Mouse (Mus musculus): ENCODE measurements around the gene Tle4. TPM values are rescaled to one million over a fixed set of nuclear protein-coding genes. Genes with fewer than 3 reads are reported as not detected.

Tle4 gene
- polyA plus RNA-seq, 1 experiment from 2014 or later = 32.1 TPM

DNA sequence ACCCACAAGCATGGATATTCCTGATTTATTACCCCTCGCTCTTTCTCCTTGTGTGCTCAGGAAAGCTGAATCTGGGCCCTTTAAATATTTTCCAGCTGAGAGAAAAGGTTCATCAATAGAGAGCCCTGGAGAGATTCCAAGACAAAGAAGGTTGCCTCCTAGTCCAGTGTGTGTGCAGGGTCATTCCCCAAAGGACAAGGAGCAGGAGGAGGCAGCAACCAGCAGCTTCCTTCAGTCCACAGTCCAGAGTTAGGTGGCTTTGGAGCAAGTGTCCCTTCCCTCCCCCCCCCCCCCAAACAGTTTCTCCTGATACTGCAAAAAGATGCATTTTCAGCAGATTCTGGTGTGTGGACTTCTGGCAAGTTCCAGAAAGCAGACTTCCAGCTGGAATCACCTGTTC is 3.0 kb upstream of the Tle4 start:
- Histone ChIP-seq H3K27me3 (0 out of 2 replicates have a peak, but pooled peaks cover 3% of the 10 kb centered on the region), H3K4me3 (replicated peaks) (no peak overlapping the region), H3K9me3 (no peaks in the 10 kb centered on the region), H3K4me2 (no peak overlapping the region), H3K9ac (replicated peaks) (no peak overlapping the region), H3K27ac (no peak overlapping the region), H3K4me1 (replicated peaks) (peaks cover 28% of the 10 kb centered on the region), H3K36me3 (no peaks in the 10 kb centered on the region)
- WGBS = 68% methylated on average over 1 of the region's 1 CpGs
- no peak for ATAC-seq (ENCODE audit: insufficient number of reproducible peaks, insufficient read depth, low FRiP score, low TSS enrichment, low read depth)

DNA sequence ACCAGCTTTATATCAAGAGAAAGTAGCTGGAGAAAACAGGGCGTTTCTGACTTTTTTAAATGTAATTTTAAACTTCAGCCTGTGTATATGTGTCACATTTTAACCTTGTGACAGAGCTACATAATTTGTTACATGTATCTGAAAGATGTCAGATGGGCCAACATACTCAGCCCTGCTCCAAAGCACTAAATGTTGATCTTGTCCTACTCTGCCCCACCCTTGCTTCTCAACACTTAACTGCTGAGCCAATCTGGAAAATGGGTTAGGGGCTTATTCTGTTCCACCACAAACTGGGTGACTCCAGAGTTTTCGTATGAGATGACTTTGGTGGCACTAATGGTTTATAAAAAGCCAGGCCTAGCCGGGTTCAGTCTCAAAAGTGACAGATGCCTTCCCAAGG is 2.5 kb upstream of the Tle4 start:
- Histone ChIP-seq H3K4me2 (peak overlapping the region; percentile 15), H3K36me3 (no peaks in the 10 kb centered on the region), H3K27me3 (0 out of 2 replicates have a peak, but pooled peaks cover 3% of the 10 kb centered on the region), H3K9ac (replicated peaks) (no peak overlapping the region), H3K9me3 (no peaks in the 10 kb centered on the region), H3K4me3 (replicated peaks) (no peak overlapping the region), H3K27ac (no peak overlapping the region), H3K4me1 (replicated peaks) (peaks cover 31% of the 10 kb centered on the region)
- no peak for ATAC-seq (ENCODE audit: insufficient number of reproducible peaks, insufficient read depth, low FRiP score, low TSS enrichment, low read depth)
- 43% methylated on average over 3 of the region's 3 CpGs for WGBS

DNA sequence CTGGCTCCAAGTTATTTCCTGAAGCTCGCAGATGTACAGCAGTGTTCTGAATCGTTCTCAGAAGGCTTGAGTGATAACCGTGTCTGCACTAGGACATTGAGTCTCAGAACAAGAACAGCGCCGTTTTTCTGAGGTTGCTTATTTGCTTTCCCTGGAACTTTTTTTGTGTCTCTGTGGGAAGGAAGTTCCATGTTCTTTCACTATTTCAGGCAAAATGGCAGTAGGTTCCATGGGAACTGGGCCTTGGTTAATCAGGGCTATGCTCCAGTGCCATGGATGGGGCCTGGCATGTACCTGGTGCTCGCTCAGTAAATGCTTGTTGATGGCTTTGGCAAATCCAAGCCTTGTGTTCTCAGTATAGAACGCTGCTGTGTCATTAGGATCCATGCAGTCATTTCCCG is 2.0 kb upstream of the Tle4 start:
- Histone ChIP-seq H3K27me3 (0 out of 2 replicates have a peak, but pooled peaks cover 3% of the 10 kb centered on the region), H3K9ac (replicated peaks) (no peak overlapping the region), H3K4me2 (peak overlapping the region; percentile 15), H3K36me3 (no peaks in the 10 kb centered on the region), H3K4me3 (replicated peaks) (no peak overlapping the region), H3K27ac (no peak overlapping the region), H3K9me3 (no peaks in the 10 kb centered on the region), H3K4me1 (replicated peaks) (peaks cover 30% of the 10 kb centered on the region)
- no peak for ATAC-seq (ENCODE audit: insufficient number of reproducible peaks, insufficient read depth, low FRiP score, low TSS enrichment, low read depth)
- whole genome bisulfite sequencing = 33% methylated on average over 8 of the region's 8 CpGs

DNA sequence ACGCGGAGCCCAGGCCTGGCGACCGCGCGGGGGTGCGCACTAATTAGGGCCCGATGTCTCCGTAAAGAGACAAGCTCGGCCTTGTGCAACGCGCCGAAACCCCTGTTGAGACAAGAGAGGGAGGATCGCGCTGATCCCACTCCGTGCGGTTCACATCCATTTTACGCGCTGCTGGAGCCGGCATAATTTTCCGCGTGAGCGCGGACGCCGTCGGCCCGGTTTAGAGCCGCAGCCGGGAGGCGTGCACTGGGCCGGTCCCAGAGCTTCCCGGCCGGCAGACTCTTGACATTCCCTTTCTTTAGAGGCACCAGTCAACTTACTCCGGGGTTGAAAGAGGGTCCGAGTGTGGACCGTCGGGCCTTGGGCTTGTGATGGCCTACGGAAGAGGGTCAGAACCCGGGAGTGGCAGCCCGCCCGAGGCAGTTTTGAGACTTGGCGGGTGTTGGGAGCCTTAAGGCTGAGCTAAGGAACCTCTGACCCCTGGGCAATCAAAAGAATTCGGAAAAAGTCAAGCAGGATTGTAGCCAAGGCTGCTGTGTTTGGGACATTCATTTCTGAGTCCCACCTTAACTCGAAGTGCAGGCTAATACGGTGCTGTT is 938 bp upstream of the Tle4 start:
- no peaks in the 10 kb centered on the region for H3K9me3 ChIP-seq

DNA sequence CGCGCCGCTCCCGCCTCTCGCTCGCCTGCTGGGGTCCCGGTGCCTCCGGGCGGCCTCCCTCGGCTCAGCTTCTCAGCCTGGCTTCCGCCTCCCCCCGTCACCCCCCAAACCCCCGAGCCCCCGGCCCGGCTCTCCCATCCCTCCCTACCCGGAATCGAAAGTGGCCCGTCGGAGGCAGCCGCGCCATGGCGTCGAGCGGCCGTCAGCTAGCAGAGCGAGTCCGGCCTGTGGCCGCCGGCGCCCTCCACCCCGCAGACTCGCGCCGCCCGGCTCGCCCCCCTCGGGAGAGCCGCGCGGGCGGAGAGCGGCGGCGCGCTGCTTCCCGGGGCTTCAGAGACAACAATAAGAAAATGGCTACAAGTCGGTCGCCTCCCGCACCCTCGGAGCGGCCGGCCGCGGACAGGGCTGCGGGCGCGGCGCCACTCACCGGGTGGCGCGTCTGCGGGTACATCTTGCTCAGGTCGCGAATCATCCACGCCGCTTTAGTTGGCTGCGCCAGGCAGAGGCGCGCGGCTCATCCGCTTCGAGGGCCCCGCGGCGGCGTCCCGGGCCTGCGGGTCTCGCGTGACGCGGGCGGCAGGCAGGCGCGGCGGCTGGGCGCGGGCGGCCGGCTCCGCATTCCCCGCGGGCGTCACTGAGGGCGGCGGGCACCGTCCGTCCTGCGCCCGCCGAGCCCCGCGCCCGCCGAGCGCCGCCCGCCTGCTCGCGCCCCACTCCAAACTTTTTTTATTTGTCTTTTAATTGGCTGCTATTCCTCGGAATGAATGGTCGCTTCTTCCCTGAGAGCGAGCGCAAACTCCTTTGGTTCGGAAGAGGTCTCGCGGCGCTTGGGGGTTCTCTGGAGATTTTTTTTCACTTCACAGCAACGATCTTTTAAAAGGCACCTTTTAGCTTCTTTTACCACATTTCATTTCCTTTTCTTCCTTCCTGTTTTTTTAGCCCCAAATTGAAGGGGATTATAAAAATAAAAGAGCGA is 622 bp downstream of the Tle4 start:
- H3K9me3 ChIP-seq = no peaks in the 10 kb centered on the region
- under 1% methylated on average over 117 of the region's 120 CpGs for WGBS
- H3K27me3 ChIP-seq = 0 out of 2 replicates have a peak, but pooled peaks cover 3% of the 10 kb centered on the region
- H3K36me3 ChIP-seq = peaks cover 3% of the 10 kb centered on the region; the same call in 1 of the 2 replicates
- peak overlapping the region; percentile 88 for H3K4me3 ChIP-seq (replicated peaks)
- peak overlapping the region; percentile 98 for H3K9ac ChIP-seq (replicated peaks)
- no peak for ATAC-seq (ENCODE audit: insufficient number of reproducible peaks, insufficient read depth, low FRiP score, low TSS enrichment, low read depth)
- H3K4me2 ChIP-seq = peak overlapping the region; percentile 66
- H3K27ac ChIP-seq = peak overlapping the region; percentile 100
- H3K4me1 ChIP-seq (replicated peaks) = peaks cover 34% of the 10 kb centered on the region

More for the DNA sequence above, 938 bp upstream of the Tle4 start:
- Histone ChIP-seq H3K27me3 (0 out of 2 replicates have a peak, but pooled peaks cover 3% of the 10 kb centered on the region), H3K4me1 (replicated peaks) (peaks cover 29% of the 10 kb centered on the region), H3K9ac (replicated peaks) (peak overlapping the region; percentile 68), H3K36me3 (no peaks in the 10 kb centered on the region), H3K4me3 (replicated peaks) (peak overlapping the region; percentile 53), H3K27ac (peak overlapping the region; percentile 91), H3K4me2 (peak overlapping the region; percentile 67)
- ATAC-seq (ENCODE audit: insufficient number of reproducible peaks, insufficient read depth, low FRiP score, low TSS enrichment, low read depth) = peak; percentile 50
- WGBS = under 1% methylated on average over 46 of the region's 46 CpGs

DNA sequence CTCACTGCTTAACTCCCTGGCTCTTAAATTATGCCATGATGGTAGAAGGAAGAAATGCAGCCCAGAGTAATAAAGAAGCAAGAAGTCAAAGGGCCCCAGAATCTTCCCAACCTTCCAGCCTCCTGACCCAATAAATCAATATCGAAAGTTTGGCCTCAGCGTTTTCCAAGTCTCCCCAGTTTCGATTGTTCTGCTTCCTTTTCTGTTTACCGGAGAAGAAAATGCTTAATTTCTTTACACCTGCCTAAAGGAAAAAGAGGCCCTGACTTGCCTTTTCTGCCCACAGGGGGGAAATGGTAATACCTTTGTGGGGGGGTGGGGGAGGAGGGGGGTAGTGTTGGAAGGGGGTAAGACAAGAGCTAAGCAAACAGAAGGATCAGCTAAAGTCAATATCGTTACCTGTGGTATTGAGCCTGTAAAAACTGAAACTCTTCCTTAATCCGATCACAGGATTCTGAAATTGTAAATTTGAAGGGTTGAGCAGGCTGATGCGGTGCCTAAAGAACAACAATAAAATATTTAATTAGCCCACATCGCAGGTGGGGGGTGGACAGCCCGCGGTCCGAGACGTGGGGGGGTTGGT is 1.4 kb downstream of the Tle4 start:
- Histone ChIP-seq H3K27me3 (0 out of 2 replicates have a peak, but pooled peaks cover 3% of the 10 kb centered on the region), H3K9me3 (no peaks in the 10 kb centered on the region), H3K4me2 (peak overlapping the region; percentile 66), H3K4me3 (replicated peaks) (peak overlapping the region; percentile 88), H3K4me1 (replicated peaks) (peaks cover 39% of the 10 kb centered on the region), H3K27ac (peak overlapping the region; percentile 100), H3K9ac (replicated peaks) (peak overlapping the region; percentile 98), H3K36me3 (peaks cover 6% of the 10 kb centered on the region; the same call in 1 of the 2 replicates)
- under 1% methylated on average over 12 of the region's 12 CpGs for WGBS
- no peak for ATAC-seq (ENCODE audit: insufficient number of reproducible peaks, insufficient read depth, low FRiP score, low TSS enrichment, low read depth)

DNA sequence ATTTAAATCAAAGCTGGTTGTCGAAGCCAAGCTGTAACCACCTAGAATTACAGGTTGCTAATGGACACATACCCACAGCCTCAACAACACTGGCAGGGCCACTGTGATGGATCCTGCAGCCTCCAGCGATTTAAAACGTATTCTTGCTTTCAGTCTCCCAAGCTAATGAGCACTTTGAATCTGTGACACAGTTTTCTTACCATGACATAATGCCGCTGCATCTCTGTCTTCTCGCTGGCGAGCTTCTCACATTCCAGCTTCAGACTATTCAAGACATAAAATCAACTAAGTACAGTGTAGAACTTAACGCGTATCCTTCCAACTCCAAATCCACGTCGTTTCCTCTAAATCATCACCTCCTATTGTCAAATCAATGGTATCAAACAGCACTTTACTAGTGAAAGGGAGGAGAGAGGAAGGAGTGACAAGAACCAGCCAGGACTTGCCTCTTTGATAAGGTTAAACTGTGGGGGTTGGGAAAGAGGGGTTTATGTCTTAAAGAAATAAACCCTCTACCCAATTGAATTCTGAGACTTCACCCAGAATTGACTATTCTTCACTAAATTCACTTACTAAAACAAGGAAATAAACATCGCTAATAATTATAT is 2.4 kb downstream of the Tle4 start:
- H3K36me3 ChIP-seq = peaks cover 6% of the 10 kb centered on the region; the same call in 1 of the 2 replicates
- 9% methylated on average over 11 of the region's 11 CpGs for WGBS
- peak overlapping the region; percentile 88 for H3K4me3 ChIP-seq (replicated peaks)
- peaks cover 33% of the 10 kb centered on the region for H3K4me1 ChIP-seq (replicated peaks)
- ATAC-seq (ENCODE audit: insufficient number of reproducible peaks, insufficient read depth, low FRiP score, low TSS enrichment, low read depth) = no peak
- H3K9me3 ChIP-seq = no peaks in the 10 kb centered on the region
- 0 out of 2 replicates have a peak, but pooled peaks cover 2% of the 10 kb centered on the region for H3K27me3 ChIP-seq
- H3K4me2 ChIP-seq = peak overlapping the region; percentile 66
- H3K9ac ChIP-seq (replicated peaks) = peak overlapping the region; percentile 44
- H3K27ac ChIP-seq = no peak overlapping the region

DNA sequence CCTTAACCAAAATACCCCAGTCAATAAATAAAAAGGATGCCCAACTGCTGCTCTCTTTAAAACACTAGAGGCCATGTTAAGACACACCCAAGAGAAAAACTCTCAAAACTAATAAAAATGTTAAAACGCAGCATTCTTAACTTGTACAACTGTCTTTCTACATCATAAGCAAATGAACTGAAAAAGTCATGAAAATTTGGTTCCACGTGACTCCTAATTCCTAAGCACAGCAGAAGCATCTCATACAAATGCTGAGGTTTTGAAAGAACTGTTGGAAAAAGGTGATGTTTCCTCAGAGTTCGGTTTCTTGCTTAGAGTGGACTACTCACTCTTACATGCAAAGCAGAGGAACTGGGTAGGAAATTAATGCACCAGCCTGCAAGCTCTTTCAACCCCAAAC is 3.3 kb downstream of the Tle4 start:
- peaks cover 29% of the 10 kb centered on the region for H3K4me1 ChIP-seq (replicated peaks)
- peak overlapping the region; percentile 66 for H3K4me2 ChIP-seq
- no peak overlapping the region for H3K27ac ChIP-seq
- no peaks in the 10 kb centered on the region for H3K27me3 ChIP-seq
- peaks cover 11% of the 10 kb centered on the region for H3K36me3 ChIP-seq
- H3K9ac ChIP-seq (replicated peaks) = no peak overlapping the region
- ATAC-seq (ENCODE audit: insufficient number of reproducible peaks, insufficient read depth, low FRiP score, low TSS enrichment, low read depth) = no peak
- H3K4me3 ChIP-seq (replicated peaks) = peak overlapping the region; percentile 88
- 56% methylated on average over 3 of the region's 3 CpGs for WGBS
- no peaks in the 10 kb centered on the region for H3K9me3 ChIP-seq

DNA sequence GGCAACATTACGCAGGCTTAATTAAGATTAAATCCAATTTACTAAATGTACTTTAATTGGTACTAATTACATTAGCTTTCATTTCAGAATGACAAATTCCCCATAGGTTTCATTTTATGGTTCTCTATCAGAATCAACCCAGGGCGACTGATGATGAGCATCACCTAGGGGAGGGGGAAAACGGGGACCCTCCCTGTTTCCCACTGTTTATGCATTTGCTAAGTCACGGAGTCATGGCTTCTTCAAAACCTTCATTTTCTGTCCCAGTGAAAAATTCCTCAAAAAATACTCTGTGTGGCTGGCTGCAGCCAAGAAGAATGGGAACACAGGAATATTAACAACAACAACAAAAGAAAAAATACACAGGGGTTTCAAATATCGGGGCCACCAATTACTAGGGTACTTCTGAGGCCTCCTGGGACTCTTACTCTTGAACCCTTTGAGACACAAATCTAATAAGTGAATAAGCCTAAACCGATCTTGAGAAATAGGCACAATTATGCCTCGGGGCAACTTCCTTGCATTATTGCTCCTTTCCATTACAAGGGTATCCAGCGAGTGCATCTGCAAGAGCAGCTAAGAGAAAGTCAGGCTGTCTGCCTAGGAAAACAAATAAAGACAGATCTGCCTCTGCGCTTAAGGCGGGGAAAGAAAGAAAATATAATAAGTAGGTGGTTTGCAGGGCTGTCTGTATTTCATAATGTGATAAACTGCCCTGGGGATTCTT is 5.9 kb downstream of the Tle4 start:
- Histone ChIP-seq H3K9ac (replicated peaks) (no peak overlapping the region), H3K4me2 (0 out of 2 replicates have a peak overlapping the region, but pooled peaks have one; percentile 18), H3K4me3 (replicated peaks) (no peak overlapping the region), H3K27ac (no peak overlapping the region), H3K27me3 (no peaks in the 10 kb centered on the region), H3K9me3 (no peaks in the 10 kb centered on the region), H3K4me1 (replicated peaks) (peaks cover 47% of the 10 kb centered on the region), H3K36me3 (peaks cover 17% of the 10 kb centered on the region)
- 61% methylated on average over 10 of the region's 10 CpGs for WGBS
- ATAC-seq (ENCODE audit: insufficient number of reproducible peaks, insufficient read depth, low FRiP score, low TSS enrichment, low read depth) = no peak

DNA sequence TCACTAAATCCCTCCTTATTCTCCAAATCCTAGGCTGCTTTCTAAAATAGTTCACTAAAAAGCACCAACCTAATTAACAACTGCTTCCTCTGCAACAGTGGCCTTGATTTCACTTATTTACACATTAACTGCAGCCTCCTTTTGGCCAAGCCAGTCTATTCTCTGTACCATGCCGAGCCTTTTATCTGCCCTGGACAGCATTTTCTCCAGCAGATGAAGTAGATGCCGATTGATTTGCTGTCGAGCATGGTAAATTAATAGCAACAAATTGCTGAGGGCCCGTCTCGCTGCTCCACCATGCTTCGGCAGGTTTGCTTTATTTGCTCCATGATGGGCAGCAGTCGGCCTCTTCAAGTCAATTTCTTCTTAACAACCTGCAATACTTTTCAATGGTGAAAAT is 7.7 kb downstream of the Tle4 start:
- WGBS = 31% methylated on average over 7 of the region's 7 CpGs
- H3K4me1 ChIP-seq (replicated peaks) = peaks cover 57% of the 10 kb centered on the region

More for the DNA sequence above, 7.7 kb downstream of the Tle4 start:
- no peak for ATAC-seq (ENCODE audit: insufficient number of reproducible peaks, insufficient read depth, low FRiP score, low TSS enrichment, low read depth)
- no peak overlapping the region for H3K4me3 ChIP-seq (replicated peaks)
- no peak overlapping the region for H3K9ac ChIP-seq (replicated peaks)
- H3K27me3 ChIP-seq = no peaks in the 10 kb centered on the region
- H3K36me3 ChIP-seq = peaks cover 26% of the 10 kb centered on the region
- H3K27ac ChIP-seq = no peak overlapping the region
- H3K4me2 ChIP-seq = no peak overlapping the region
- no peaks in the 10 kb centered on the region for H3K9me3 ChIP-seq
